Comparison of ENCODE assay signal across 17 mouse cellular contexts in genomic region chr15:61618638-61619500, GRCm38 (mm10).
DNase-seq lines count a peak whose midpoint lies in the region; ATAC-seq and TF ChIP-seq lines count a peak whose summit lies in the region.
"Had no signal": no experiment of that assay in that cellular context is flagged by ENCODE, and none has a peak within 500 bp of the region (broad histone marks: within the 10 kb centered on the region; RNA-seq: fewer than 3 reads in every experiment).

No protein-coding gene starts in this region.

- WGBS in forebrain, embryonic 13.5 days: 73% methylated on average over 8 of the region's 8 CpGs

- no peak for DNase-seq in layer of hippocampus, adult 2 months (ENCODE audit: low spot score in 2 of 2)
- no peak for DNase-seq in layer of hippocampus, postnatal 14 days (ENCODE audit: low spot score in 2 of 2)
- peak; percentile 38 for DNase-seq in CD4-positive helper T cell, adult 2 months (ENCODE audit: low read depth, low spot score)
- peak; percentile 49 for DNase-seq in T-cell, adult 2 months (ENCODE audit: low spot score)
- peak; percentile 72 for DNase-seq in naive thymus-derived CD4-positive, alpha-beta T cell, adult 2 months (ENCODE audit: low read depth)
- no peak for DNase-seq in kidney, adult 11 months
- no peak for DNase-seq in frontal cortex, postnatal 14 days (ENCODE audit: low spot score in 2 of 2)
- DNase-seq: embryo, embryonic 11 days; gastrocnemius, postnatal 10 days; kidney, postnatal 25 days; lung, postnatal 4 days had no signal

- H3K4me1 ChIP-seq in forebrain, embryonic 13.5 days: no peaks in the 10 kb centered on the region
- H3K4me1 ChIP-seq: forebrain, embryonic 10.5 days had no signal

- H3K36me3 ChIP-seq in forebrain, embryonic 13.5 days (ENCODE audit: poor library complexity, severe bottlenecking): no peaks in the 10 kb centered on the region
- H3K36me3 ChIP-seq: forebrain, embryonic 10.5 days; G1E had no signal

- peak; percentile 47 for TF ChIP-seq CTCF in layer of hippocampus, adult 2 months (conservative IDR thresholded peaks at IDR 0.05)

- H3K9me3 ChIP-seq in forebrain, embryonic 13.5 days (replicated peaks): no peaks in the 10 kb centered on the region
- H3K9me3 ChIP-seq: forebrain, embryonic 10.5 days; G1E had no signal

- no peak overlapping the region for H3K27ac ChIP-seq in layer of hippocampus, adult 2 months
- no peak overlapping the region for H3K27ac ChIP-seq in forebrain, embryonic 13.5 days
- H3K27ac ChIP-seq: forebrain, embryonic 10.5 days; liver, embryonic 14.5 days had no signal

- ATAC-seq in forebrain, embryonic 13.5 days: no peak
- ATAC-seq: hindbrain, embryonic 16.5 days; midbrain, embryonic 16.5 days had no signal

- H3K4me3 ChIP-seq in layer of hippocampus, adult 2 months: no peak overlapping the region
- no peak overlapping the region for H3K4me3 ChIP-seq in forebrain, embryonic 13.5 days
- H3K4me3 ChIP-seq: forebrain, embryonic 10.5 days had no signal

- H3K9ac ChIP-seq in forebrain, embryonic 13.5 days: no peak overlapping the region
- H3K9ac ChIP-seq: liver, embryonic 14.5 days had no signal

- no peak overlapping the region for H3K4me2 ChIP-seq in forebrain, embryonic 13.5 days

- H3K27me3 ChIP-seq in forebrain, embryonic 13.5 days: no peaks in the 10 kb centered on the region

Comparison
In these comparisons a context has a peak if more than half of its experiments do, and no peak if none do; other contexts are left out.
1. DNase-seq: peak in CD4-positive helper T cell, adult 2 months (single experiment), T-cell, adult 2 months (single experiment) and naive thymus-derived CD4-positive, alpha-beta T cell, adult 2 months (single experiment); none in layer of hippocampus, adult 2 months (0 of 2), layer of hippocampus, postnatal 14 days (0 of 2), kidney, adult 11 months (single experiment) and frontal cortex, postnatal 14 days (0 of 2).